ENCODE assay signal across 9 mouse cellular contexts in genomic region chr10:117417470-117417767, GRCm38 (mm10). TPM values are rescaled to one million over a fixed set of nuclear protein-coding genes. Genes with fewer than 3 reads are reported as not detected.
DNase-seq lines count a peak whose midpoint lies in the region; ATAC-seq and TF ChIP-seq lines count a peak whose summit lies in the region.
"Had no signal": no experiment of that assay in that cellular context is flagged by ENCODE, and none has a peak within 500 bp of the region (broad histone marks: within the 10 kb centered on the region; RNA-seq: fewer than 3 reads in every experiment).

No protein-coding gene starts in this region.

- H3ac ChIP-seq in C2C12 (ENCODE audit: control insufficient read depth, insufficient read length, low read depth), result no peak overlapping the region

- H3K4me1 ChIP-seq in forebrain, embryonic 11.5 days (replicated peaks; ENCODE audit: control insufficient read depth, insufficient read depth, low read length), result peaks cover 12% of the 10 kb centered on the region; the same call in 1 of the 2 replicates
- H3K4me1 ChIP-seq in neural tube, embryonic 13.5 days (replicated peaks), result peaks cover 27% of the 10 kb centered on the region

- no peaks in the 10 kb centered on the region for H3K36me3 ChIP-seq in C2C12 (ENCODE audit: control insufficient read depth, insufficient read depth)
- no peaks in the 10 kb centered on the region for H3K36me3 ChIP-seq in forebrain, embryonic 11.5 days (ENCODE audit: control insufficient read depth, insufficient read depth, low read length)
- H3K36me3 ChIP-seq in neural tube, embryonic 13.5 days, result no peaks in the 10 kb centered on the region

- no peaks in the 10 kb centered on the region for H3K79me2 ChIP-seq in C2C12 (ENCODE audit: control insufficient read depth, insufficient read depth)

- H3K9ac ChIP-seq in forebrain, embryonic 11.5 days (ENCODE audit: low read length), result no peak overlapping the region
- peak overlapping the region; percentile 27; the same call in 1 of the 2 replicates for H3K9ac ChIP-seq in neural tube, embryonic 13.5 days

- TF ChIP-seq CTCF in C2C12 (IDR thresholded peaks at IDR 0.05; ENCODE audit: control insufficient read depth, insufficient read depth, insufficient read length), result no peak

- H3K9me3 ChIP-seq in forebrain, embryonic 11.5 days (ENCODE audit: control insufficient read depth, low read length), result no peaks in the 10 kb centered on the region
- no peaks in the 10 kb centered on the region for H3K9me3 ChIP-seq in neural tube, embryonic 13.5 days

- H3K4me3 ChIP-seq in C2C12 (ENCODE audit: insufficient read depth, poor library complexity, severe bottlenecking), result no peak overlapping the region
- no peak overlapping the region for H3K4me3 ChIP-seq in forebrain, embryonic 11.5 days (ENCODE audit: low read depth, low read length)
- H3K4me3 ChIP-seq in neural tube, embryonic 13.5 days, result peak overlapping the region; percentile 30

- H3K27me3 ChIP-seq in C2C12 (ENCODE audit: control insufficient read depth, insufficient read depth, insufficient read length), result peaks cover 9% of the 10 kb centered on the region
- H3K27me3 ChIP-seq in forebrain, embryonic 11.5 days (ENCODE audit: control insufficient read depth, insufficient read depth, low read length), result no peaks in the 10 kb centered on the region
- no peaks in the 10 kb centered on the region; the same call in 1 of the 2 replicates for H3K27me3 ChIP-seq in neural tube, embryonic 13.5 days

- DNase-seq in 3T3-L1 (ENCODE audit: low read depth, low spot score) (peak; percentile 90), liver (peak; percentile 45)
- DNase-seq in forebrain, embryonic 11.5 days (ENCODE audit: low spot score), result no peak
- DNase-seq in yolk sac, embryonic 10.5 days (ENCODE audit: low spot score), result no peak
- no peak for DNase-seq in right cerebral cortex, postnatal 25 days
- DNase-seq in cerebellum, adult 9-11 months, result no peak

- ATAC-seq in forebrain, embryonic 11.5 days (replicated peaks; ENCODE audit: low FRiP score), result no peak; the same call in 1 of the 2 replicates
- peak; percentile 58 for ATAC-seq in neural tube, embryonic 13.5 days (ENCODE audit: low read depth)

- H3K27ac ChIP-seq in forebrain, embryonic 11.5 days (ENCODE audit: low read depth, low read length), result no peak overlapping the region
- H3K27ac ChIP-seq in neural tube, embryonic 13.5 days (replicated peaks), result peak overlapping the region; percentile 79
- H3K27ac ChIP-seq: heart, adult 2 months had no signal

- WGBS in forebrain, embryonic 11.5 days, result 62% methylated on average over 9 of the region's 9 CpGs
- 56% methylated on average over 9 of the region's 9 CpGs for WGBS in neural tube, embryonic 13.5 days

- H3K79me3 ChIP-seq in C2C12 (ENCODE audit: low read depth), result no peaks in the 10 kb centered on the region

- H3K4me2 ChIP-seq in forebrain, embryonic 11.5 days (ENCODE audit: low read depth, low read length, severe bottlenecking), result peak overlapping the region; percentile 44; the same call in 1 of the 2 replicates
- H3K4me2 ChIP-seq in neural tube, embryonic 13.5 days, result peak overlapping the region; percentile 57

TF ChIP-seq in C2C12, 6 proteins besides CTCF, POLR2A, EP300 and RAD21:
- TF ChIP-seq USF1 (IDR thresholded peaks at IDR 0.05; ENCODE audit: low read depth) (peak; percentile 65), MAX (IDR thresholded peaks at IDR 0.05) (no peak), MYOD1 (IDR thresholded peaks at IDR 0.05; ENCODE audit: control insufficient read depth, insufficient read length, low read depth) (no peak), FOSL1 (IDR thresholded peaks at IDR 0.05; ENCODE audit: insufficient read depth, low read length, poor library complexity, severe bottlenecking) (no peak), MYOG (IDR thresholded peaks at IDR 0.05; ENCODE audit: control insufficient read depth, extremely low read depth, insufficient read length) (no peak)

RNA-seq across cellular contexts. Expression of gene Cpsf6, which starts 37.6 kb away (rescaled TPM):
- 36.6 TPM for polyA plus RNA-seq in C2C12 (2012; fragmentation: generic; extraction: Trizol)
- polyA plus RNA-seq in forebrain, embryonic 11.5 days (2014; fragmentation: Nextera tagmentation; extraction: Ambion mirVana), result 275 and 282 TPM in 2 replicates
- 144 and 167 TPM in 2 replicates for polyA plus RNA-seq in neural tube, embryonic 13.5 days (2015; fragmentation: Nextera tagmentation; extraction: Ambion mirVana)

Comparison
In these comparisons a context has a peak if more than half of its experiments do, and no peak if none do; other contexts are left out.
1. DNase-seq: peak in 3T3-L1 (single experiment) and liver (single experiment); none in forebrain, embryonic 11.5 days (single experiment), yolk sac, embryonic 10.5 days (single experiment), right cerebral cortex, postnatal 25 days (single experiment) and cerebellum, adult 9-11 months (single experiment).